Mouse (Mus musculus) thymus, adult 18-20 months (tissue): ENCODE measurements at regions not wholly inside any gene's neighbourhood (a gene's known extent, or its start where the extent isn't known, plus 50 kb on each side); places are given as distances from the start of the nearest gene placed in this dataset.

Experiments
- DNase-seq, 2 experiments: peaks; one replicate each; pipeline ENCODE4 v3.0.0; 2022; ENCODE audit warnings: mixed read lengths in 2 of 2

DNA sequence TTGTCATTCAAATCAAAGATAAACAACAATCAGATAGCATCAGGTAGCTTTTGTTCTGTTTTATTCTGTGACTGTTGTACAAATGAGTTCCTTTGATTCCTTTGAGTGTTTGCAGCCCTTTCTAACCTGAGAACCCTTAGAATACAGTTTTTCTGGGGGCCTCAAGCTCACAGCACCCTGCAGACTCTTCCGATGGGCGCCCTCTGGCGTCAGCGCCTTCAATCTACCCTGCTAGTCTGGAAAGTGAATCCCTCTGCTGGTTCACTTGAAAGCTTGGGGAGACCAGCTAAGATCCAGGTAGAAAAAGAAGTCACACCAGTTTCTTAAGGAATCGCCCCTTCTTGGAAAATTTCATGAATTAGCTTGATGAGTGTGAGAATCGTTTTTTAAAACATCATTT is 253.8 kb upstream of the Nt5e start:
- no peak for DNase-seq

DNA sequence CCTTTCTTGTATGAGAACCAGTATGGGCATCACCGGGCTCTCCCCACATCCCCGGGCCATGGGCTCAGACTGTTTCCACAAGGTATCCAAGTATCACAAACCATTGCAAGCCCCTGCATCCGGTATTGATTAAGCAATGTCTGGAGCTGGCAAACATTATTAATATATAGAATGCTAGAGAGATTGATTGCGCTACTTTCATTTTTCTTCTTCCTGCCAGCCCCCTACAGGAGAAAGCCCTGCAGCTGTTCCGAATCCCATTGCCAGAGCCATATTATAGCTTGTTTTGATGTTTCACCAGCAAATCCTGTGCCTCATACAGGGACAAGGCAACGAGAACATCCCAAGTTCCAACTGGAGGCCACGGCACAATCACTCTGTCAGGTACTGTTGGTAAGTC is 253.4 kb upstream of the Nt5e start:
- DNase-seq: no peak

DNA sequence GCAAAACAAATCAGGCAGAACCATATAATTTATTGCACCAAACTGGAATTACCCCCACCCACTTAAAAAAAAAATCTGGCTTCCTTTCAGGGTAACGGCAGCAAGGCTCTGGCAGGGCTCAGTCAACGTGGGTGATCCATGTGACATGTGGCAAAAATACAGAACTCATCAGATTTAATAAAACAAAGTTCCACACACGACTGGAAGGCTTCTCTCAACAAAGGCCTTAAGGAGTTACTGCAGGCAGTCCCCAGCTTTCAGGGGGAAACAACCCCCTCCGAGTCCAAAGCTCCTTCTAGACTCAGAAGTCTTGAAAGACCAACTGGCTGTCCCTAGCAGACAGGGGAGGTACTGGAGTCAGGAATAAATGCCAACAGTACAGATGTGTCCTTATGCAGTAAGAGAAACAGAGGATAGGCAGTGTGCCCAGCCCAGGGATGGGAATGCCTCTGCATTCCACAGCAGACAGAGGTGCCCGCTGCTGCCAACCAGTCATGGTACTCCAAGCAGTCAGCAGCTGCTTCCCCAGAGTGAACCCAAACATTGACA is 244.0 kb upstream of the Nt5e start:
- no peak for DNase-seq

DNA sequence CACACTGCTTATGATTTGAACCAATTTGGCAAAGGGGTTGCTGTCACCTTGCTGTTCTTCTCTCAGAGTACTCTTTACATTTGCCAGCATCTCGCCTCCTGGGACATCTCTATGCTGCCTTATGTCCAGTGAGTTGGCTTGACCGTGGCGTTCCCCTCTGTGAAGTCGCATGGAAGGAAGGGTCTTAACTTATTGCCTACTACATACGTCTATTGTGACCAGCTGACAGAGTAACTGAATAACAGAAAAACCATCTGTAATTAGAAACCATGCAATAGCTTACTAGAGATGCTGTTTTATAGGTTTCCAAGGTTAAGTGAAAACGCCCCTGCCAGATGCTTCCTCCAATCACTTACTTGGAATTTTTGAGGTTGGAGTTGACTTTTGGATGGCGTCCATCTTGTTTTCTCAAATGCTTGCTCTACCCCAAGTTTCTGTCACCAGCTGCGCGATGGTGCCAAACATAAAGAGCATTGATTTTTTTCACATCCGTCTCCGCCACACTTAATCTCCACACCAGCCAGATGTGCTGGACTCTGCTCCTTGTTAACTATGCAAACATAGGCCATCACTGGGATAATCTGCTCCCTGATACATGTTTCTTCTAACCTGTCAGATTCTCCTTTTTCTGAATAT is 241.7 kb upstream of the Nt5e start:
- no peak for DNase-seq

DNA sequence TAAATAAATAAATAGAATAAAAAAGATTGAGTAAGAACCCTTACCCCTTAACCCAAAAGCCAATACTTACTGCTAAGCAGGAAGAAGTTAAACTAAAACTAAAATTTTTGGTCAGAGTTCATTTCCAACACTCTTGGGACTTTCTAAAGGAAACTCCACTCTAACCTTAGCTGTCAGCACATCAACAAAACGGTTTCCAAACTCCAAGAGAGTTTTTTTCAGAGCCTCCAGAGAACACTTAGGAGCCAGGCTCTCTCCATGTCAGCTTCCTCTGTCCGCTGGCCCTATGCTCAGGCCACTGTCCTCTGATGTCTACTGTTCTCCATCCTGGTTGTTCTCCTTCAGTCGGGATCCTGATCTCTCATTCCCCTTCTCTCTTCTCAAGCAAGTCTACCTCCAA is 241.1 kb upstream of the Nt5e start:
- DNase-seq: no peak

DNA sequence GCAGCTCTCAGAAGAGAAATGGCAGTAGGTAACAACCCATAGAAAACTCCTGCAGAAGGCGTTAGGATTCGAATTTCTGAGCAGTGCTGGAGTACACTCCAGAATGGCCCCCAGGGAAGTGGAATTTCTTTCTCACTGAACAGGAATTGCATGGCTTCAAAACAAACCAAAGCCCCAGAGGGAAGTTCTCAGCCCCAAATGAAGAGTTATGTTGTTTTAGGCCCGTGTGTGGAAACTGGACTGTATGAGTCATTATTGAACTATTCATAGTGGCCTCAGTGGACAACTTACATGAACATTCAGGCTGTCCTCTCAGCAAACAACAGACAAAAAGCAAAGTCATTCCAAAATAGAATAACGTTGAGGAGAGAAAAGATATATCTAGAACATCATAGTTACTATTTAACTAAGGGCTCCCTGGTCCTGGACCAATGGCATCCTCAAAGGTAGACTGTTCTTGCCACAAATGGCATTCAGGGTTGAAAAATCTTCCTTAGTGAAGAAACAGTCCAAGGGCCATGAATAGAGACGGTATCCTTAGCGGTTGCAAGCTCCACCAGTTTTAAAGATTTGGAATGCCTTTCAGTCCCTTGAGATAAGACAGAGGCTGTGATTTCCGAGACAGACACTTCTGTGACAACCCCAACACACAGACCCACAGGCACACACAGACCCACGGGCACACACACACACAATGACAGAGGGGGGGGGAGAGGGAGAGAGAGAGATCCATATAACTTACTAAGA is 235.0 kb upstream of the Nt5e start:
- no peak for DNase-seq

DNA sequence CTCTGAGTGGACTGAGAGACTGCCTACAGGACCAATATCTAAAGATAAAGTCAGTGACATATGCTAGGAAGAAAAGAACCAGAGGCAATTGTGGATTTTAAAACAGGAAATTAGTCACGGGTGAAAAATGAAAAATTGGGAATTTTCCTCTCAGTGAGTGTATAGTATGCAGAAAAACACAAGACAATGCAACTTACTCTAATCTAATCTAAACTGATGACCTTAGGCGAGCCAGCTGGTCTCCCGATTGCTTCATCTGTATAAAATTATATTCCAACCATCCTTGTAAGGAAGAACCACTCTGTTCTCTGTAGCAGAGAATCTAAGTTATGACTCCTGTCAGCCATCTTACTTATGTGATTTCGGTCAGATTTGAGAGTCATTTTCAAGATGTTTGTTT is 234.4 kb upstream of the Nt5e start:
- no peak for DNase-seq

DNA sequence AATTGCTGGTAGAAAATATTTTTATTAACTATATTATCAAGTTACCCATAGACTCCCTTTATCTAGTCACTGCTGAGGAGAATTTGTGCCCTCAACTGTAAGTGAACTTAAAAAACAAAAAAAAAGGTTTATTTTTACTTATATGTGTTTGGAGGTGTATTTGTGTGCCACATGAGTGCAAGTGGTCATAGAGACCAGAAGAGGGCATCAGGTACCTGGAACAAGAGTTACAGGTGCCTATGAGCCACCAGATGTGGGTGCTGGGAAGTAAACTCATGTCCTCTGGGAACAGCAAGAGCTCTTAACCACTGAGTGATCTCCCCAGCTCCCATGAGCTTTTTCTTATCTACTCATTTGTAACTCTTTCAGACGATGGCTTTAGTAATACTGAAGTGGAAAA is 213.9 kb upstream of the Nt5e start:
- no peak for DNase-seq

DNA sequence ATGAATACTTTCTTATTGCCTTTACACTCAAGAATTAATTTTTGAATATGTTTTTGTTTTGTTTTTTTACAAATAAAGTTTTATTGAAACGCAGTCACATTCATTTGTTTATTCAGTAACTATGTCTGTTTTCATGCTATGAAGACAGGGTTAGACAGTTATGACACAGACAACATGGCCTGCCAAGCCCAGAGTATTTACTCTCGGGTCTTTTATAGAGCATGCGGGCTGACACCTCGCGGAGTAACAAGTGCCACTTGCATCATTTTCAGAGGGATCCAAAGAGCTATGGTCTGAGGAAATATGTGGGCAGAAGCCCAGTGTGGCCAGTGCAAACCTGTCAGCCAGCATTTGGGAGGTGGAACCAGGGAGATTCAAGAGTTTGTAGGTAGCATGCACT is 206.5 kb upstream of the Nt5e start:
- no peak for DNase-seq

DNA sequence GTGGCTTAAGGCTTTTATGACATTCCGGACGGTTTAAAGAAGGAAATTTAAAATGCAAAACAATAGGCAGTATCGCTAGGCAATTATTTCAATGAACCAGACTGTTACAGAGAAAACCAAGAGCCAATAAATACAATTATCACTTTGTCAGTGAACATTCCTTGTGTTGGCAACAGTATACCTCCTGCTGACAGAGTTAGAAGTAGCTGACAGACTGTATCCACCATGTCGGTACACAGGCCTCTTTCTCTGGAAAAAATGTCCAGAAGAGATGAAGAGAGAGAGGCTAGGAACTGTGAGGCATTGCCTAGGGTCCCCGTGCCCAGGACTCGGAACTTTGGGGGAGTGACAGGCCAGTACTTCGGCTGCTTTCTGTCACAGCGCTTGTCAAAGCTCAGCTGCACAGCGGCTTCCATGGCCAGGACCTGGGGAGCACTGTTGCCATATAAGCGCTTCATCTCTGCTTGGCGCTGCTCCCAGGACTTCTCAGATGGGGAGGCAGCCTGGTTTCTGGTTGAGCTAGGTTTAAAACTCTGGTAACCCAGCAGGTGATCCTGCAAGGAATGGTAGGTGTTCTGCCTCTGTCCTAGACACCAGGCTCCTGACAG is 205.9 kb upstream of the Nt5e start:
- no peak for DNase-seq

DNA sequence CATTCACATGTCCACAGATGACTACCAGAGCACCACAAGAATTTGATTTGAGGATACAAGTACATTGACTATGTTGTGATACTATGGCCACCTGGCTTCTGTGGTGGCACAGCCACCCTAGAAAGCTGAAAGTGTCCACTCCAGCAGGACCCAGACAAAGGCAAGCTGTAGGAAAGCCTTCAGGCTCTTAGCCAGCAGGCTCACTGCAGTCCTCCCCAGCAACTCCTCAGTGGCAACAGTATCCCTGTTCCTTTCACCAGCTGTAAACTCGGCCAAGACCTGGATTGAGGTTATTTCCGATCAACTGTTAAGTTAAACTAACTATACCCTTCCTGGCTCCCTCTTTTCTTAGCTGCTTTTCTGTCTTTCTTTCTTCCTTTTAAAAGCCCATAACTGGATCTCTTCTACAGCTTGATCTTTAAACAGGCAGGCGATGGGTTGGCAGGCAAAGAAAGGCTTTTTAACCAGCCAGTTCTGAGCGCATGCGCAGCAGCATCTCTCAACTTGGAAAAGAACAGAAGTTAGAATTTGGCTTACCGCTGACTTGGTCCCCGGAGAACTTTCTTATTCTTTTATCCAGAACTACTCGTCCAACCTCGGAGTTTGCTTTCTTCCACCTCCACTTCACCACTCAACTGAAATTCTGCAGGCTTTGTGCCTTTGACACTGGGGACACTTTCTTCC is 202.5 kb upstream of the Nt5e start:
- DNase-seq: no peak

DNA sequence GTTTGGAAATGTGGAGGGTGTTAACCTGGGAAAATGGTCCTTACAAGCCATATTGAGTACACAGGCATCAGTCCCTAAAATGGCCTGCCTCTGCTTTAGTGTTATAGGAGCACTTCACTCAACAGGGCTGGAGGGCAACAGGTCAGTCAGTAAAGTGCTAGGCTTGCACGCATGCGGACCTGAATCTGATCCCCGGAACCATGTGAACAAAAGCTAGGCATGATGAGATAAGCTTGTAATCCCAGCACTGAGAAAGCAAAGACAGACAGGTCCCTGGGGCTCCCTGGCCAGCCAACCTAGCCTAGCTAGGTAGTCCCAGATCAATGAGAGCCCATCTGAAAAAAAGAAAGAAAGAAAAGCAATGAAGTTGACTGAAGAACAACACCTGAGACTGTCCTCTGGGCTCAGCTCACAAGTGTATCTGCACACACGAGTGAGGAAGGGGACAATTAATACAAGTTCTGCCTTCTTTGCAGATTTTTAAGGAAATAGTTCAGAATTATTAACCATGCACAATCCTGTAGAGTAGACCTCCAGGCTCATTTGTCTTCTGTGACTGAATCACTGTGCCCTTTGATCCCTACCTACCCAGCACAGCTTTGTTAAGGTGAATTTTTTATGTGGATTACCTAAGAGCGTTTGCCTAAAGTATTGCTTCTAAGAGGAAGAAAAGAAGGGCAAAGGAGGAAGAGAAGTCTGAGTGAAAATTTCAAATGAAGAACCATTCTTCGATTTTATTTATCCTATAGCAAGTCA is 163.8 kb upstream of the Nt5e start:
- no peak for DNase-seq

DNA sequence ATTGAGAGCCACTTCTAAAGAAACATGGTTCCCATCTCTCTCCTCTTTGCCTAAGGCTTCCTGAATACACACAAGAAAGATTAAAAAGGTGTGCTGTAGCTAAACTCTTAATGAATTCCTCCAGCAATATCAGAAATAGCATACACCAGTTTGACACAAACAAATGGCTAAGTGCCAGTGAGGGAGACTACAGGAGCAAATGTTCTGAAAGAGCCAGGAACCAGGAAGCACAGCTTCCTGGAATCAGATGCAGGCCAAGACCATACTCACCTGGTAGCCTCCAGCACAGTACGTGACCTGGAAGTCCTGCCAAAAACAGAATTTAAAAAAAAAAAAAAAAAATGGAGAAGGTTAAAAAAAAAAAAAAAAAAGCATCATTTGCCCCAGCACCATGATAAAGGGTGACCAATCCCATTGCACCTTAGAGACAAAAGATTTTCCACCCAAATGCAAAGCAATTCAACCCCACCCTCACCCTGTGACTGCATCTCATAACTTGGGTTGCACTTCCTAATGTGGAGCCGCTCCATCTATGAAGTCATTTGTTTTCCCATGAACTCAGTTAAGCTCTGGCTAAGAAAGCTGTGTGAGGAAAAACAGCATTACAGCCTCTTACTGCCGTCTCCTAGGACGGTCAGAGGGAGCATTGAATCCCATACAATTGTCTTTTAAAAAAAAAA is 149.3 kb upstream of the Nt5e start:
- no peak for DNase-seq

DNA sequence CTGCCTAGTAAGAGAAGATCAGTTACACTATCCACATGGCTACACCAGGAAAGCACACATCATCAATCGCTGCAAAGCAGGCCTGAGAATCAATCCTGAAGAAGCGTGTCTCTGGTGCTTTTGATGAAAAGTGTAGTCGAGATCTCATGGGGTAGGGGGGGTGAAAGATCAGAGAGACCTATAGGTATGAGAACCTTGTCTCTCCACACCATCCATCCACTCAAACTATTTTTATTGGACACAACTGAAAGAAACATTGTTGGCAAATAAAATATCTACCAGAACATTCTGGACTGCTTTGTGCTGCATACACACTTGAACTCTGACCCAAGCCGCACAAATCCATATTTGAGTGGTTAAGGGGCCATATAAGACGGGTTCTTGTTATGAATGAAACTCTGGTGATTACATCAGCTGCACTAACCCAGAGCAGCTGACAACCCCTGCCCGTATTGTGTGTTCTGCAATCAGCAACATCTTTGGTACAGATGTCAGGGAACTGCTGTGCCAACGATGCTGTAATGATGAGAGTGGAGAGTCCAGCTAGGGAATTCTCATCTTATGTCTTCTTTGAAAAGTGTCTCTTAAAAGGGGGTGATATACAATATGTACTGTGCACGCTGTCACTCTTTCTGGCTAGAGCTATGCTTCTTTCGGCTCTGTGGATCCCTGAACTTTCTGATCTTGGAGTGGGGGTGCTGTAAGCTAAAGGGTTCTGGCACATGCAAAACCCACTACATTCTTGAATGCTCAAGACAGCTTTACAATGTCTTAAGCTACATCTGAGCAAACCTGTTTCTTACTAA is 145.6 kb upstream of the Nt5e start:
- DNase-seq: no peak

DNA sequence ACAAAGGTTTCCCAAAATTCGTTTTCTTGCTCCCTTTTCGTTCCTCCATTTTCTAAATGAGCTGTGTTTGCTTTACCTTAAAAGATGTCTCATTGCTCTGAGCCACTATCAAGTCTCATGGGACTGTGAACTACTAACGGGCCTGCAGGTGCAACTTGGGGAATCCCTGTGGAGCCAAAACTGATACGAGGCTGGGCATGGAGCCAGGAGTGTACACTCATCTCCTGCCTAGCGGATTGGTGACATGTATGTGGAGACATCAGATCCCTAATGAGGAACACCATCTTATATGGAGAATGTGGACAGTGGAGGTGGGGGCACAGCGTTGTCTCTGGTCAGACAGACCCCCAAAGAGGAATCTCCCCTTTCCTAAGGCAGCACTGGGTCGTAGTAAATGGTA is 119.6 kb upstream of the Nt5e start:
- no peak for DNase-seq

DNA sequence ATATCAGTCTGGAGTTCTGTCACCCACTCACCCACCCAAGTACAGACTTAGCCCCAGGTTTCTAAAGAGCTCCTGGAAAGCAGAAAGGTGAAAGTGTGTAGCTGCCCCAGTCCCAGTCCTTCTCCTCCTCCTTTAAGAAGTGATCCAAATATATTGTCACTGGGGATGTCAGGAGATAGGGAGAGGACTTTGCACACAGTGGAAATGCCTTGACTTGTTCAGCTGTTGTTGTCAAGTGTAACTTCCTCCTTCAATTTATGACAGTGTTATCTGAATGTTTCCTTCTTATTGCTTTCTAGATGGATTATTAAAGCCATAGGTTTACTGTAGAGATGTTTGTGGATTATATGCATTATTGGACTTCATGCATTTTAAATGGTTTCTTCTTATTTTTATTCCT is 119.0 kb upstream of the Nt5e start:
- no peak for DNase-seq

DNA sequence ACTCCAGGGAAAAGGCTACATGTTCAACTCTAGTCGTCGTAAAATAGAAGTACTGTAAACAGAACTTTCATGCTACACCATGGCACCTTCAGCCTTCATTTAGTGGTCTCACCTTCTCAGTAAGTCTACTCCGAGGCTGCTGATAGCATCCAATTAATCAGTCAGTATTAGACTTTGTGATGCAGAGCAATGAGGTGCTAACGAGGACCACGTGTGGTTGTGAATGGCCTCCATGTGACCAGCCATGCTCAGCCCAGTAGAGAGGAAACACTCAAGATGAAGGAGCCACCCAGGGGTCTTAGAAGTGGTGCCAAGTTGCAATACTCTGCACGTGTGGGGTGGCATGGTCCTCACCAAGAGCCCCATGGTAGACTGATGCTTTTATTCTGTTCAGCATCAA is 112.2 kb upstream of the Nt5e start:
- DNase-seq: no peak

DNA sequence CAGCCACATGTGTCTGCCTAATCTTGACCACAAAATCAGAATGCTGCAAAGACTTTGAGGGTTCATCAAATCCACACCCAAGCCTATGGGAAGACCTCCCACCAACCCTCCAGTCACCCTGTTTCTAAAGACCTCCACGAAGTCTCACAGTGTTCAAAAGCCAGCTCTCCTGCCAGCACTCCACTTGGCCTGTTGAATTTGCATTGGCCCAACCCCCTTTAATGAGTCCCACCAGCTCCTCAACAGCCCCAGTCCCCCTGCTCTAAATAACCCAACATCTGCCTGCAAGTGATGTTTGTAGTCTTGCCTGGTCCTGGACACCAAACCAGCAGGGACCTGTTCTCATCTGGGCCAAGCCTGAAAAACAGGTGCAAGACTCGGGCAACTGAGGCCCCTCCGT is 106.6 kb upstream of the Nt5e start:
- DNase-seq: no peak

DNA sequence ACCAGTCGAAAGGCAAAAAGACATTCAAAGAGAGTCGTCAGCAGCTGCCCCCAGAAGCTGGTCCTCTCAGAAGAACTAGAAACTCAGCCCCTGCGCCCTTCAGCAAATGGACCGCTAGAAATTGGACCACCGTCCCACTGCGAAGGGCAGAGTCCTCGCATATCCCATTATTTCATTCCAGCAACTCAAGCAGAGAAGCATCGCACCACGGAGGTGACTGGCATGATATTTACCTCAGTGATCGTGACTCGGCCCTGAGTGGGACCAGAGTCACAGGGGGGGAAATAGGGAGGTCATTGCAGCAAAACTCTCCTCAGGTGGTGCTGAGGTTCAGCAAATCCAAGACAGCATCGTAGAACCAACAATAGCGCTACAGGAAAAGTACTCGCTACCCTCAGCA is 105.7 kb upstream of the Nt5e start:
- DNase-seq: no peak

DNA sequence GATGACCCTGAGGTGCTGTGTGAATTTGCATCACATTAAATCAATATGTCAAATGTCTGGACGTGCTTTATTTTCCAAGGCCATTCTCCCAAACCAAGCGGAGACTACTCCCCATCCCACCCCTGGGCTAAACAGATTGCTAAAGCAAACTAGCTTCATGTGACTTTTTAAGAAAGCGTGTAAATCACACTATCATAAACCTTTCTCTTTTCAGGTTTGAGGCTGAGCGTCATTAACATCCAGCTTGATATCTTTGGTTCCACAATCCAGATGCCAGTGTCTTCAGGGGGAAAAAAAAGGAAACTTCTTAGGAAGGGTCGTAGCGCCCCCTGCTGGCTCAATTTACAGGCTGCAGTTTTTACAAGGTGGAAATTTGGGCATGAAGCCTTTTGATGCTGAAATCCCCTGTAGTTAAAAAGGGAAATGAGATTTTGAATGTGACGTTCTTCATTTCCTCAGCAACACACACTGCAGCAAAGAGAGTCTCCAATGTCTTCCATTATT is 105.1 kb upstream of the Nt5e start:
- no peak for DNase-seq

DNA sequence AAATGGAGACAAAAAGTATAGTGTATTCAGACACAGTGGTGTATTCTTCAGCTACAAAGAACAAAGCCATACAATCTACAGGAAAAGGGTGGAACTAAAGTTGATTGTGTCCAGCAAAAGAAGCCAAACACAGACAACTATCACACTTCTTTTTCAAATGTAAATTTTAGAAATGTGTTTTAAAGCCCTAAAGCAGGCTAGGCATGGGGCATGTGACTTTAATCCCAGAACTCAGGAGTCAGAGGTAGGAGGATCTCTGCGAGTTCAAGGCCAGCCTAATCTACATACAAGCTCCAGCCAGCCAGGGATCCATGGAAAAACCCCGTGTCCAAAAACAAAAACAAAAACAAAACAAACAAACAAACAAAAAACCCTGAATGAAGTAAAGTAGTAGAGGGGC is 89.9 kb upstream of the Nt5e start:
- DNase-seq: no peak
